Mouse (Mus musculus): ENCODE measurements around the gene Pkp4. TPM values are rescaled to one million over a fixed set of nuclear protein-coding genes. Genes with fewer than 3 reads are reported as not detected.
A peak's percentile ranks its signal among the peaks of the same experiment; 100 is the strongest.
"Not testable (repeated sequence)": the region's sequence is repeated elsewhere in the genome, so short reads cannot be mapped to it uniquely, and the experiment has no call there.

Gene Pkp4
- polyA plus RNA-seq, 1 experiment from 2014 or later = 4.4 TPM

GRCm38 (mm10) chr2:59383231-59383630 lies 222.6 kb downstream of the Pkp4 start:
- H3K4me2 ChIP-seq = no peak overlapping the region
- no peaks in the 10 kb centered on the region for H3K9me3 ChIP-seq (replicated peaks)
- H3K27ac ChIP-seq (replicated peaks) = no peak overlapping the region
- H3K36me3 ChIP-seq (replicated peaks) = no peaks in the 10 kb centered on the region
- no peak overlapping the region for H3K9ac ChIP-seq
- no peak overlapping the region for H3K4me3 ChIP-seq (replicated peaks)
- no peaks in the 10 kb centered on the region for H3K4me1 ChIP-seq (replicated peaks)
- ATAC-seq (ENCODE audit: insufficient read depth) = no peak
- WGBS (ENCODE audit: insufficient replicate concordance) = 86% methylated on average over 17 of the region's 17 CpGs
- H3K27me3 ChIP-seq = no peaks in the 10 kb centered on the region

DNA sequence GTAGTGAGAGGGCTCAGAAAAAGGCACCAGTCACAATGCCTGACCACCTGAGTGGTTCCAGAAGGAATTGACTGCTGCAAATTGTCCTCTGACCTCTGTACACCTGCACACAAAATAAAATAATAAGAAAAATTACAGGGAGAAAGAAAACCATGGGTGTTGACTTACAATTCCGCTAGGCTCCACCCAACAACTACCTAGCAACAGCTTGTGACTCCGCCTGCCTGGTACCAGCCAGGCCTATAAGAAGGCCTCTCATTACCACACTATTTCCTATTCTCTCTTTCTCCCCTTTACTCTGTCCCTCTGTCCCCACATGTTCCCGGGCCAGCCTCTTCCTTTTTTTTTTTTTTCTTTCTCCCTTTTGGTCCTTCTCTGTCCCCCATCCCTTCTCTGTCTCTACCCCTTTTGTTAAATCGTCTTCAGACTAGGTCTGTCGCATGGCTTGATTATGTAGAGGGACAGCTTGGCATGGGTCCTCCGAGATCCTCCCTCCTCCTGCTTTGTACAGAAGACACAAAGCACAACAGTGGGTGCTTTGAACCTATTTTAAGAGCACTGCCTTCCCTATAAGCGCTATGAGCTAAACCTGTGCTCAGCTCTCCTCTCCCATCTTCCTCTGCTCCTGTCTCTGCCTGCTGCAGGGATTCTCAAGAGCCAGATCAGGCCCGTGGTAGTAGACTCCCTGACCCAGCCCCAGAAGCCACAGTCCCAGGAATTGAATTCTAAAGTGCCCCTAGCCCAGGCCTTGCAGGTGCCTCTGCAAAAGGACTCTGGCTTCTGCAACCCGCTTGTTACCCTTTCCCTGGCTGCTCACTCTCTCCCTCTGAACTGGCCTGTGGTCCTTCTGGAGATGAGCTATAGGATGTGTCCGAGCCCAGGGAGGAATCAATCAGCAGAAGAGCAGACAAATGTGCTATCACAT lies 223.5 kb downstream of the Pkp4 start:
- 61% methylated on average over 10 of the region's 10 CpGs for WGBS (ENCODE audit: insufficient replicate concordance)
- no peak overlapping the region for H3K4me2 ChIP-seq
- no peak for ATAC-seq (ENCODE audit: insufficient read depth)
- H3K36me3 ChIP-seq (replicated peaks) = no peaks in the 10 kb centered on the region
- H3K9ac ChIP-seq = no peak overlapping the region
- H3K27ac ChIP-seq (replicated peaks) = no peak overlapping the region
- H3K27me3 ChIP-seq = no peaks in the 10 kb centered on the region
- H3K9me3 ChIP-seq (replicated peaks) = no peaks in the 10 kb centered on the region
- H3K4me3 ChIP-seq (replicated peaks) = no peak overlapping the region
- no peaks in the 10 kb centered on the region for H3K4me1 ChIP-seq (replicated peaks)

GRCm38 (mm10) chr2:59385211-59385935 lies 224.7 kb downstream of the Pkp4 start:
- no peak overlapping the region for H3K4me3 ChIP-seq (replicated peaks)
- no peaks in the 10 kb centered on the region for H3K36me3 ChIP-seq (replicated peaks)
- no peaks in the 10 kb centered on the region for H3K4me1 ChIP-seq (replicated peaks)
- no peaks in the 10 kb centered on the region for H3K9me3 ChIP-seq (replicated peaks)
- H3K4me2 ChIP-seq = no peak overlapping the region
- WGBS (ENCODE audit: insufficient replicate concordance) = 50% methylated on average over 4 of the region's 4 CpGs
- H3K9ac ChIP-seq = no peak overlapping the region
- no peaks in the 10 kb centered on the region for H3K27me3 ChIP-seq
- no peak overlapping the region for H3K27ac ChIP-seq (replicated peaks)
- ATAC-seq (ENCODE audit: insufficient read depth) = no peak

GRCm38 (mm10) chr2:59389971-59390370 lies 229.3 kb downstream of the Pkp4 start:
- H3K9me3 ChIP-seq (replicated peaks) = no peaks in the 10 kb centered on the region
- H3K27ac ChIP-seq (replicated peaks) = no peak overlapping the region
- no peak overlapping the region for H3K4me3 ChIP-seq (replicated peaks)
- H3K27me3 ChIP-seq = no peaks in the 10 kb centered on the region
- H3K9ac ChIP-seq = no peak overlapping the region
- no peak for ATAC-seq (ENCODE audit: insufficient read depth)
- no peaks in the 10 kb centered on the region for H3K4me1 ChIP-seq (replicated peaks)
- no peaks in the 10 kb centered on the region for H3K36me3 ChIP-seq (replicated peaks)
- no peak overlapping the region for H3K4me2 ChIP-seq
- WGBS (ENCODE audit: insufficient replicate concordance) = 69% methylated on average over 5 of the region's 5 CpGs

DNA sequence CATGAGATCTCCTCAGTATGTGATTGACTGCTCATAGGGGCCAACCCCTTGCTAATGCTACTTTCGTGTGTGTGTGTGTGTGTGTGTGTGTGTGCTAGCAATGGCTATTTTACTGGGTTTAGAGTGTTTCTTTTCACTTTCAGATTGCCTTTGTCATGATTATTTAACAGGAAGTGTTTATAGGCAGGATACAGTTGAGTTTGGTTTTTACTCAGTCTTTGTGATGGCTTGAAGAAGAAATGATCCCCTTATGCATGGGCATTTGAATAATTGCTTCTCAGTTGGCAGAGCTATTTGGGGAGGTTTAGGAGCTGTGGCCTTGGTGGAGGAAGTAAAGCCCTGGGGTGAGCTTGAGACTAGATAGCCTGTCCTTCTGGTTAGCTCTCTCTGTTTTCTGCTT lies 232.5 kb downstream of the Pkp4 start:
- ATAC-seq (ENCODE audit: insufficient read depth) = no peak
- 50% methylated on average over 1 of the region's 1 CpGs for WGBS (ENCODE audit: insufficient replicate concordance)

DNA sequence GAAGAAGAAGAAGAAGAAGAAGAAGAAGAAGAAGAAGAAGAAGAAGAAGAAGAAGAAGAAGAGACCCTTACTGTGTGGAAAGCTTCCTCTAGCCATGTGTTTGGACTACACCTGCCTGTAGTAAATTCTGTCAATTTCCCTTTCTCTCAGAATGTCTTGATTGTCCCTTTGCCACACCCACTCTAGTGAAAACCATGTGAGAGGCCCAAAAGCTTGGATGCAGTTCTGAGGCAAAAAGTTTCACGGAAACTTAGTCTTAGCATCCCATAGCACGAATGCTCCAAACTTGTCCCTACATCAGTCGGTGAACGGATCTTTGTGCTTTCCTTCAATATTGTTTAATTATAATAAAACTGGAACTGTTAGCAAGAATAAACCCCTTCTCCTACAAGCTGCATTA lies 234.0 kb downstream of the Pkp4 start:
- H3K36me3 ChIP-seq (replicated peaks) = no peaks in the 10 kb centered on the region
- WGBS (ENCODE audit: insufficient replicate concordance) = 80% methylated on average over 4 of the region's 4 CpGs
- H3K4me2 ChIP-seq = no peak overlapping the region
- H3K27me3 ChIP-seq = no peaks in the 10 kb centered on the region
- H3K9me3 ChIP-seq (replicated peaks) = no peaks in the 10 kb centered on the region
- no peak overlapping the region for H3K9ac ChIP-seq
- no peaks in the 10 kb centered on the region for H3K4me1 ChIP-seq (replicated peaks)
- ATAC-seq (ENCODE audit: insufficient read depth) = no peak
- H3K27ac ChIP-seq (replicated peaks) = no peak overlapping the region
- no peak overlapping the region for H3K4me3 ChIP-seq (replicated peaks)

More for the DNA sequence above, 232.5 kb downstream of the Pkp4 start:
- H3K4me1 ChIP-seq (replicated peaks) = no peaks in the 10 kb centered on the region
- no peaks in the 10 kb centered on the region for H3K9me3 ChIP-seq (replicated peaks)
- H3K27ac ChIP-seq (replicated peaks) = no peak overlapping the region
- no peaks in the 10 kb centered on the region for H3K27me3 ChIP-seq
- H3K4me2 ChIP-seq = no peak overlapping the region
- H3K36me3 ChIP-seq (replicated peaks) = no peaks in the 10 kb centered on the region
- H3K4me3 ChIP-seq (replicated peaks) = no peak overlapping the region
- H3K9ac ChIP-seq = no peak overlapping the region

DNA sequence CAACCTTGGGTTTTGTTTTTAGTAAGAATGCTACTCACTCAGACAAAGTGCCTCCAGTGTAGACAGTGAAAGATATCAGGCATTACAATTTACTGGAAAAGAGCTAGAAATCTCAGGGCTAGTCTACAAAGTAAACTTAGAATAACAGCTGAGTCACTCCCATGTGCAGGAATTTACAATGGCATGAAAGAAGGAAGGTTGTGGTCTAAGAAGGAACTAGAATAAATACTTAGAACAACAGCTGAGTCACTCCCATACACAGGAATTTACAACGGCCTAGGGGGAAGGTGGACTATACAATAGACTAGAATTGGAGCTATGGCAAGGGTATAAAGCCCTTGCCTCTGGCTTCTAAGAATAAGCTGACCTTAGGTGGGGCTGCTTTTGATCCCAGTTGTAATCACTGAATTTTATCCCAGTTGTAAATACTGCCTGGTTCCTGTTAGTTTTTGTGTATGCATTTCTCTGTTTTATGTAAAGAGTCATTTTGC lies 234.6 kb downstream of the Pkp4 start:
- not testable (repeated sequence) for ATAC-seq (ENCODE audit: insufficient read depth)

GRCm38 (mm10) chr2:59396555-59396954 lies 235.9 kb downstream of the Pkp4 start:
- Histone ChIP-seq H3K27me3 (no peaks in the 10 kb centered on the region), H3K4me1 (replicated peaks) (no peaks in the 10 kb centered on the region), H3K9me3 (replicated peaks) (no peaks in the 10 kb centered on the region), H3K27ac (replicated peaks) (no peak overlapping the region), H3K4me2 (no peak overlapping the region), H3K4me3 (replicated peaks) (no peak overlapping the region), H3K36me3 (replicated peaks) (no peaks in the 10 kb centered on the region), H3K9ac (no peak overlapping the region)
- no peak for ATAC-seq (ENCODE audit: insufficient read depth)
- WGBS (ENCODE audit: insufficient replicate concordance) = 51% methylated on average over 1 of the region's 1 CpGs

More for the DNA sequence above, 234.6 kb downstream of the Pkp4 start:
- H3K9me3 ChIP-seq (replicated peaks); H3K9ac ChIP-seq; H3K27me3 ChIP-seq; H3K4me2 ChIP-seq; H3K27ac ChIP-seq (replicated peaks); H3K36me3 ChIP-seq (replicated peaks); H3K4me1 ChIP-seq (replicated peaks); H3K4me3 ChIP-seq (replicated peaks): not testable (repeated sequence)
- WGBS (ENCODE audit: insufficient replicate concordance) = 37% methylated on average over 1 of the region's 1 CpGs

DNA sequence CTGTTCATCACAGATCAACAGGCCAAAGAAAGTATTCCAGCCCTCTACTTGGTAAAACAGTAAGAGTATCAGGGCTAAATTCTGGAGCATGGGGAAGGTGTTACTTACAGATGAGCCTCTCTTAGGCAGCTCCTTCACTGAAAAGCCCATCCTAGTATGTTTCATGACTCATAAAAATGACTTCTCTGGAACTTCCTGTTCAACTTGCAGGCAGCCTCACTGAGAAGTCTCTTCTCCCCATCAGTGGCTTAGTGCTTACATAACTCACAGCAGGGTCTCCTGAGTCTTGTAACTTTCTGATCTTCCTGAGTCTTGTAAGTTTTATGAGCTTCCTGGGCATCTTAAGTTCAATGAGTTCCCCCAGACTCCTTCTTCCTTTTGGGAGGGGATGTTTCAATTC lies 236.9 kb downstream of the Pkp4 start:
- H3K27me3 ChIP-seq = no peaks in the 10 kb centered on the region
- no peak overlapping the region for H3K4me3 ChIP-seq (replicated peaks)
- ATAC-seq (ENCODE audit: insufficient read depth) = no peak
- H3K9ac ChIP-seq = no peak overlapping the region
- H3K36me3 ChIP-seq (replicated peaks) = no peaks in the 10 kb centered on the region
- no peak overlapping the region for H3K27ac ChIP-seq (replicated peaks)
- H3K9me3 ChIP-seq (replicated peaks) = no peaks in the 10 kb centered on the region
- no peak overlapping the region for H3K4me2 ChIP-seq
- H3K4me1 ChIP-seq (replicated peaks) = no peaks in the 10 kb centered on the region

GRCm38 (mm10) chr2:59400901-59401378 lies 240.3 kb downstream of the Pkp4 start:
- ATAC-seq (ENCODE audit: insufficient read depth) = no peak
- 26% methylated on average over 2 of the region's 2 CpGs for WGBS (ENCODE audit: insufficient replicate concordance)
- Histone ChIP-seq H3K36me3 (replicated peaks) (no peaks in the 10 kb centered on the region), H3K4me2 (no peak overlapping the region), H3K4me1 (replicated peaks) (no peaks in the 10 kb centered on the region), H3K9me3 (replicated peaks) (no peaks in the 10 kb centered on the region), H3K4me3 (replicated peaks) (no peak overlapping the region), H3K27me3 (no peaks in the 10 kb centered on the region), H3K9ac (no peak overlapping the region), H3K27ac (replicated peaks) (no peak overlapping the region)

DNA sequence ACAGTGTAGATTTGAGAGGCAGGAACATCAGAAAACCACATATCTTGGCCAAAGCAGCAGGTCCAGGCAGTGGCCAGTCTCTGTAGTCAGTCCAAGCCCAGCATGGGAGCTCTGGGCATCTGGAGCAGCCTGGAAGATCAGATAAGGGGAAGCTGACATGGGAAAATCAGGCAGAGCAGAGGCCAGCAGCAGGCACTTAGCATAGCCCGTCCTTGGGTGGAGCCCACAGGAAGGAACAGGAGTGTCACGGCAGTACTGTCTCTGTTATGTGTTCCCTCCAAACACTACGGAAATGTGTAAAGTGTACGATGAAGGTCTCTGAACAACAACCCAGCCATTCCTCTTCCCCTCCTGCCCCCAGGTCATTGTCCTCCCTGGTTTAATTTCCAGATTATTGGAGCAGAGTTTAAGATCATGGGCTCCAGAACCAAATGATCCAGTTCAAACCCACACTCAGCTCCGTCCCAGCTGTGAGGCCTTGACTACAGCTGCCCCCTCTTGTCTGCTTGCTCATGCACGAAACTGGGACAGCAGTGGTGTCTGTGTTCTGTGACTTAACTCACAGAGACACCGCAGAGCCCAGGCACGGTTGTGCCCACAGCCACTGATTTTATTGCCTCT lies 241.3 kb downstream of the Pkp4 start:
- H3K9me3 ChIP-seq (replicated peaks) = no peaks in the 10 kb centered on the region
- peak; percentile 51; the same call in 1 of the 2 replicates for ATAC-seq (ENCODE audit: insufficient read depth)
- H3K27ac ChIP-seq (replicated peaks) = no peak overlapping the region
- no peaks in the 10 kb centered on the region for H3K36me3 ChIP-seq (replicated peaks)
- no peak overlapping the region for H3K9ac ChIP-seq
- 46% methylated on average over 8 of the region's 8 CpGs for WGBS (ENCODE audit: insufficient replicate concordance)
- H3K4me2 ChIP-seq = no peak overlapping the region
- H3K27me3 ChIP-seq = no peaks in the 10 kb centered on the region
- no peaks in the 10 kb centered on the region for H3K4me1 ChIP-seq (replicated peaks)
- no peak overlapping the region for H3K4me3 ChIP-seq (replicated peaks)

All from liver, embryonic 15.5 days (tissue).